In the genomic region with DNA sequence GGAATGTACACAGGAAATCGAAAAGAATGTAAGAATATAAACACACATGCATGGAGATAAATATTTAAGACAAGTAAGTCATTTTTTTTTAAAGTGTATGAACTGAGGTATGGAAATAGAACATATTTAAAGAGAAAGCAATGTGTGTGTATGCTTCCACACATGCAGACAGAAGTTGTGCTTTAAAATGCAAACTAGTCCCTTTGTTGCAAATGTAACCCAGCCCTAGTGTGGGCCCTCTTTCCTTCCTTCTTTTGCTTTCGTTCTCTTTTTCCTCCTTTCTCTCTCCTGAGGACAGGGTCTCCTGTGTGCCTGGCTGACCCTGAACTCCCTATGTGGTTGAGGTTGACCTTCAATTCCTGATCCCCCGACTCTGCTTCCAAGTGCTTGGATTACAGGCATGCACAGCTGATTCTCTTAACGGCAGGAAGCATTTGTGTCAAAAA, we compare ENCODE assay signal across 9 mouse cellular contexts. TPM values are rescaled to one million over a fixed set of nuclear protein-coding genes. Genes with fewer than 3 reads are reported as not detected.
A peak's percentile ranks its signal among the peaks of the same experiment; 100 is the strongest.
DNase-seq lines count a peak whose midpoint lies in the region; ATAC-seq lines count a peak whose summit lies in the region.
"Had no signal": no experiment of that assay in that cellular context is flagged by ENCODE, and none has a peak within 500 bp of the region (broad histone marks: within the 10 kb centered on the region; RNA-seq: fewer than 3 reads in every experiment).

No protein-coding gene starts in this region.

- H3K27ac ChIP-seq in heart, embryonic 13.5 days (replicated peaks) = peak overlapping the region; percentile 72
- peak overlapping the region; percentile 97 for H3K27ac ChIP-seq in lung, embryonic 15.5 days
- peak overlapping the region; percentile 64 for H3K27ac ChIP-seq in intestine, embryonic 14.5 days (ENCODE audit: low read depth)

- H3K9ac ChIP-seq in heart, embryonic 13.5 days = peak overlapping the region; percentile 45; the same call in 1 of the 2 replicates
- H3K9ac ChIP-seq in lung, embryonic 15.5 days = no peak overlapping the region
- H3K9ac ChIP-seq in intestine, embryonic 14.5 days (ENCODE audit: low read length) = no peak overlapping the region

- H3K27me3 ChIP-seq in heart, embryonic 13.5 days (replicated peaks) = no peaks in the 10 kb centered on the region
- no peaks in the 10 kb centered on the region for H3K27me3 ChIP-seq in lung, embryonic 15.5 days
- H3K27me3 ChIP-seq in intestine, embryonic 14.5 days (replicated peaks; ENCODE audit: control insufficient read depth, insufficient read depth, low read length) = no peaks in the 10 kb centered on the region

- no peak for DNase-seq in heart, postnatal 25 days (ENCODE audit: low spot score)
- DNase-seq in lung, adult 18-20 months = no peak
- DNase-seq in intestine, embryonic 14.5 days (ENCODE audit: low spot score) = no peak
- no peak for DNase-seq in ovary, adult 18-20 months (ENCODE audit: low spot score)
- no peak for DNase-seq in adrenal gland, adult 2 months

- H3K4me3 ChIP-seq in heart, embryonic 13.5 days = no peak overlapping the region
- H3K4me3 ChIP-seq in lung, embryonic 15.5 days = no peak overlapping the region
- no peak overlapping the region for H3K4me3 ChIP-seq in intestine, embryonic 14.5 days (ENCODE audit: low read depth, low read length)

- peaks cover 14% of the 10 kb centered on the region for H3K36me3 ChIP-seq in heart, embryonic 13.5 days
- no peaks in the 10 kb centered on the region for H3K36me3 ChIP-seq in lung, embryonic 15.5 days
- peaks cover under 1% of the 10 kb centered on the region; the same call in 1 of the 2 replicates for H3K36me3 ChIP-seq in intestine, embryonic 14.5 days (ENCODE audit: control insufficient read depth, insufficient read depth, low read length)

- no peak for ATAC-seq in heart, embryonic 13.5 days (ENCODE audit: extremely low read depth, insufficient number of reproducible peaks, low FRiP score, low TSS enrichment)
- no peak for ATAC-seq in lung, embryonic 15.5 days (ENCODE audit: borderline replicate concordance, extremely low read depth, low FRiP score, low TSS enrichment)
- no peak for ATAC-seq in intestine, embryonic 14.5 days (replicated peaks; ENCODE audit: low FRiP score, low TSS enrichment, low read depth)
- ATAC-seq in neutrophil, adult 5-6 weeks (ENCODE audit: extremely low read depth, insufficient number of reproducible peaks, low FRiP score, poor library complexity, severe bottlenecking) = peak; percentile 13; the same call in 1 of the 2 replicates

- peak overlapping the region; percentile 40 for H3K4me2 ChIP-seq in heart, embryonic 13.5 days
- peak overlapping the region; percentile 39 for H3K4me2 ChIP-seq in lung, embryonic 15.5 days
- H3K4me2 ChIP-seq in intestine, embryonic 14.5 days (ENCODE audit: low read length) = peak overlapping the region; percentile 23; the same call in 1 of the 2 replicates

- no peaks in the 10 kb centered on the region for H3K9me3 ChIP-seq in heart, embryonic 13.5 days
- H3K9me3 ChIP-seq in lung, embryonic 15.5 days = no peaks in the 10 kb centered on the region
- no peaks in the 10 kb centered on the region for H3K9me3 ChIP-seq in intestine, embryonic 14.5 days (ENCODE audit: control insufficient read depth, low read length)

- H3K4me1 ChIP-seq in heart, embryonic 13.5 days = peaks cover 67% of the 10 kb centered on the region
- H3K4me1 ChIP-seq in lung, embryonic 15.5 days = peaks cover 58% of the 10 kb centered on the region
- H3K4me1 ChIP-seq in intestine, embryonic 14.5 days (replicated peaks; ENCODE audit: control insufficient read depth, insufficient read depth, low read length) = peaks cover 24% of the 10 kb centered on the region

- 41% methylated on average over 4 of the region's 4 CpGs for WGBS in heart, embryonic 13.5 days
- WGBS in lung, embryonic 15.5 days = 15% methylated on average over 4 of the region's 4 CpGs
- 21% methylated on average over 4 of the region's 4 CpGs for WGBS in intestine, embryonic 14.5 days

- intact Hi-C loops in heart, postnatal 25 days (cut with DNase I) = loop anchor here (5.0 kb wide), 1 partner anchor 55 kb away; no protein-coding TSS in a partner anchor

RNA-seq across cellular contexts. Expression of gene Rpl27a, which starts 43.2 kb away (rescaled TPM):
- 82.1 and 89.2 TPM in 2 replicates for polyA plus RNA-seq in heart, embryonic 13.5 days (2015; fragmentation: Nextera tagmentation; extraction: Ambion mirVana)
- 100 to 1,000 TPM in 1 of 2 experiments, 10 to 100 TPM in 1; 95.9 to 104 TPM for total RNA-seq in heart, postnatal 25 days (2021)
- 136 and 146 TPM in 2 replicates for polyA plus RNA-seq in lung, embryonic 15.5 days (2015; fragmentation: Nextera tagmentation; extraction: Ambion mirVana)
- 164 and 177 TPM in 2 replicates for polyA plus RNA-seq in intestine, embryonic 14.5 days (2014; fragmentation: Nextera tagmentation; extraction: Ambion mirVana)
- 374 and 565 TPM in 2 replicates for total RNA-seq in neutrophil, adult 5-6 weeks (2017)
- total RNA-seq in adrenal gland, adult 2 months (2021) = 100 to 1,000 TPM; 240 to 258 TPM
- polyA plus RNA-seq in adrenal gland, adult 2 months (2012; rRNA removed) = 245 and 268 TPM in 2 replicates

RNA-seq across cellular contexts. Expression of gene Trim66, which starts 54.2 kb away (rescaled TPM):
- polyA plus RNA-seq in heart, embryonic 13.5 days (2015; fragmentation: Nextera tagmentation; extraction: Ambion mirVana) = not detected in 2 replicates
- total RNA-seq in heart, postnatal 25 days (2021) = under 1 TPM; 0.05 to 0.06 TPM
- polyA plus RNA-seq in lung, embryonic 15.5 days (2015; fragmentation: Nextera tagmentation; extraction: Ambion mirVana) = 0.02 and 0.03 TPM in 2 replicates
- polyA plus RNA-seq in intestine, embryonic 14.5 days (2014; fragmentation: Nextera tagmentation; extraction: Ambion mirVana) = 0.15 TPM in 1 of 2 replicates, not detected in the other
- total RNA-seq in neutrophil, adult 5-6 weeks (2017) = 0.12 TPM in 2 replicates
- under 1 TPM; 0.23 to 0.24 TPM for total RNA-seq in adrenal gland, adult 2 months (2021)
- 0.17 and 0.21 TPM in 2 replicates for polyA plus RNA-seq in adrenal gland, adult 2 months (2012; rRNA removed)
- polyA plus RNA-seq: limb, embryonic 11.5 days had no signal
